Mouse (Mus musculus) olfactory bulb, adult 2 months (tissue): Measurements from ENCODE around the gene Trim28.

Source experiments
- CTCF ChIP-seq: fragments of 200-500 bp; IDR thresholded peaks from 2 replicates; pipeline ENCODE4 v1.5.1; 2012; ENCODE audit warnings: low read depth, mild to moderate bottlenecking, low read length, moderate library complexity; ENCODE audit not compliant: insufficient read depth
- POLR2A ChIP-seq: fragments of 200-500 bp; IDR thresholded peaks from 2 replicates; pipeline ENCODE4 v1.6.1; 2012; ENCODE audit warnings: mild to moderate bottlenecking, low read depth, low read length, moderate library complexity; ENCODE audit not compliant: insufficient read depth

DNA sequence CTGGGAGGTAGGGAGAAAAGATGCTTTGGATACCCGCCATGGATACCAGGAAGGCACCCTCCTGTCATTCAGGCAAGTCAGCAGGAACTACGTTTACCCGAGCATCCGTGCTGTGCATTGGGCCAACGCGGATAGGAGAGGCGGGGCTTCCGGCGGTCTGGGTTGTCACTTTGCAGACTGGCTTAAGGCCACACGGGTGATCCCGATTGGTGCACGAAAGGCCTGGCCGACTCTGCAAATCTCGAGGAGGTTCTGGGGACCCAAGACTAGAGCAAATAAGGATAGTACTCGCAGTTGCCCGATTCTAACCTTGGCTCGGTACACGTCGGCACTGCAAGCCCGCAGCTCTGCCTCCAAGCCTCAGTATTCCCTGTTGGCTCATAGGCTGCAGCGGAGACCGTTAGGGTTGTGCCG, 33.2 kb upstream of the Trim28 start, which contains the start of gene Zfp324:
- TF ChIP-seq CTCF, result peak; percentile 9; the same call in 1 of the 2 replicates
- TF ChIP-seq POLR2A, result peak; percentile 39
